Mouse (Mus musculus) thymus, adult 2 months (tissue): ENCODE measurements around the gene Nkx2-2.

Experiments used
- CTCF ChIP-seq: fragments of 200-500 bp; IDR thresholded peaks from 2 replicates; pipeline ENCODE4 v1.5.1; 2012; ENCODE audit warnings: mild to moderate bottlenecking, control low read depth, low read length, moderate library complexity, borderline replicate concordance; ENCODE audit not compliant: control insufficient read depth, poor library complexity, insufficient read depth; ENCODE audit errors: extremely low read depth
- POLR2A ChIP-seq: fragments of 200-500 bp; IDR thresholded peaks from 2 replicates; pipeline ENCODE4 v1.6.1; 2012; ENCODE audit warnings: mild to moderate bottlenecking, low read length, control low read depth, moderate library complexity; ENCODE audit not compliant: control insufficient read depth, poor library complexity, insufficient read depth; ENCODE audit errors: extremely low read depth

- TF ChIP-seq POLR2A: no peak
- no peak for TF ChIP-seq CTCF
These were observed 16.4 kb downstream of the Nkx2-2 start for GRCm38 (mm10) chr2:147177672-147178071.
